Mouse (Mus musculus): ENCODE data around the gene Bod1l.

DNA sequence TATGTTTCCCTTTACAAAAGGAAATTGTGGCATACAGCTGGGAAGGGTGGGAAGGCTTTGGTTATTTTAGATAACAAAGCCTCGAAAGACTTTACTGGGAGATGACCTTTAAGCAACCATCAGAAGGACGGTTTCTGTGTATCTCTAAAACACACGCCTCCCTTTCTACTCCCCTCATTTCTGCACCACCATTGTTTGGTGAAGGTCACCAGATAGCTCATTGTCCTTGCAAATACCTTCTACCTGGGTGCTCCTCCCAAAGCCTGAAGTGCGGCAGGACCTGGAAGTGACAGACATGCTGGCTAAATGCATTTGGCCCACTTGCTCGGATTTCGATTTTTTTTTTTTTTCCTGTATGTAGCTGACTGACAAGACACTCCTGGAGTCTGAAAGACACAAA lies 49.2 kb upstream of the Bod1l start:
- TF ChIP-seq CTCF (IDR thresholded peaks at IDR 0.05; ENCODE audit: control insufficient read depth, insufficient read depth, insufficient read length) (no peak), MAX (IDR thresholded peaks at IDR 0.05) (no peak), MYOD1 (IDR thresholded peaks at IDR 0.05; ENCODE audit: control insufficient read depth, insufficient read length, low read depth) (no peak), MYOG (IDR thresholded peaks at IDR 0.05; ENCODE audit: control insufficient read depth, extremely low read depth, insufficient read length) (no peak)

Measured in C2C12 (cell line).